In genomic region chr1:125216192-125216591, GRCm38 (mm10) we compare ENCODE assay signal across 19 mouse cellular contexts.
A peak's percentile ranks its signal among the peaks of the same experiment; 100 is the strongest.
DNase-seq lines count a peak whose midpoint lies in the region; ATAC-seq and TF ChIP-seq lines count a peak whose summit lies in the region.
"Had no signal": no experiment of that assay in that cellular context is flagged by ENCODE, and none has a peak within 500 bp of the region (broad histone marks: within the 10 kb centered on the region; RNA-seq: fewer than 3 reads in every experiment).

No protein-coding gene starts in this region.

- no peak overlapping the region for H3K4me2 ChIP-seq in midbrain, embryonic 14.5 days (ENCODE audit: low read length)
- no peak overlapping the region for H3K4me2 ChIP-seq in hindbrain, embryonic 14.5 days (replicated peaks)
- H3K4me2 ChIP-seq in stomach, postnatal 0 days (replicated peaks; ENCODE audit: low read depth), result no peak overlapping the region
- H3K4me2 ChIP-seq: embryonic facial prominence, embryonic 12.5 days; limb, embryonic 12.5 days had no signal

- no peak for TF ChIP-seq EP300 in stomach, postnatal 0 days (optimal IDR thresholded peaks at IDR 0.05)

- peak; percentile 62 to 74 for DNase-seq in cerebellum, postnatal 14 days
- DNase-seq in cerebellum, adult 2 months, result no peak
- peak; percentile 18 for DNase-seq in midbrain, embryonic 14.5 days
- DNase-seq in midbrain, embryonic 10.5 days (ENCODE audit: low spot score), result no peak
- no peak for DNase-seq in hindbrain, embryonic 14.5 days (ENCODE audit: low spot score)
- DNase-seq in left cerebral cortex, postnatal 25 days (ENCODE audit: low spot score in 2 of 2), result no peak
- DNase-seq in stomach, postnatal 0 days (ENCODE audit: low spot score), result no peak
- no peak for DNase-seq in gastrocnemius, postnatal 4 days (ENCODE audit: low spot score in 2 of 2)
- DNase-seq: adrenal gland, postnatal 36 days; heart, postnatal 14 days; kidney, postnatal 10 days; thymus, adult 2 months had no signal

- H3K36me3 ChIP-seq in midbrain, embryonic 14.5 days (ENCODE audit: control insufficient read depth, insufficient read depth, low read length), result no peaks in the 10 kb centered on the region
- H3K36me3 ChIP-seq in midbrain, embryonic 10.5 days, result no peaks in the 10 kb centered on the region
- no peaks in the 10 kb centered on the region for H3K36me3 ChIP-seq in hindbrain, embryonic 14.5 days (replicated peaks; ENCODE audit: control insufficient read depth, insufficient read depth)
- no peaks in the 10 kb centered on the region for H3K36me3 ChIP-seq in stomach, postnatal 0 days (ENCODE audit: control insufficient read depth, insufficient read depth, low read length)
- H3K36me3 ChIP-seq: embryonic facial prominence, embryonic 12.5 days; limb, embryonic 12.5 days had no signal

- H3K9me3 ChIP-seq in midbrain, embryonic 14.5 days (ENCODE audit: control insufficient read depth, low read length), result no peaks in the 10 kb centered on the region
- H3K9me3 ChIP-seq in midbrain, embryonic 10.5 days (replicated peaks), result no peaks in the 10 kb centered on the region
- no peaks in the 10 kb centered on the region for H3K9me3 ChIP-seq in hindbrain, embryonic 14.5 days (ENCODE audit: control insufficient read depth, low read length)
- no peaks in the 10 kb centered on the region for H3K9me3 ChIP-seq in stomach, postnatal 0 days (ENCODE audit: control insufficient read depth, low read length)
- H3K9me3 ChIP-seq: embryonic facial prominence, embryonic 12.5 days had no signal

- no peak overlapping the region for H3K9ac ChIP-seq in midbrain, embryonic 14.5 days (replicated peaks; ENCODE audit: low read length)
- no peak overlapping the region for H3K9ac ChIP-seq in hindbrain, embryonic 14.5 days
- H3K9ac ChIP-seq in stomach, postnatal 0 days (ENCODE audit: low read length), result no peak overlapping the region
- H3K9ac ChIP-seq: embryonic facial prominence, embryonic 12.5 days; limb, embryonic 12.5 days; liver, embryonic 14.5 days had no signal

- no peak overlapping the region for H3K4me3 ChIP-seq in cerebellum, adult 2 months (replicated peaks; ENCODE audit: insufficient read depth, low read depth, low read length)
- no peak overlapping the region for H3K4me3 ChIP-seq in midbrain, embryonic 14.5 days (replicated peaks; ENCODE audit: low read depth, low read length)
- H3K4me3 ChIP-seq in midbrain, embryonic 10.5 days, result no peak overlapping the region
- no peak overlapping the region for H3K4me3 ChIP-seq in hindbrain, embryonic 14.5 days (replicated peaks; ENCODE audit: low read length)
- H3K4me3 ChIP-seq in stomach, postnatal 0 days (ENCODE audit: low read depth, low read length), result no peak overlapping the region
- H3K4me3 ChIP-seq: embryonic facial prominence, embryonic 12.5 days; limb, embryonic 12.5 days; megakaryocyte, embryonic 14.5 days had no signal

- intact Hi-C loops in left cerebral cortex, postnatal 25 days (cut with DNase I), result no loop called here

- no peaks in the 10 kb centered on the region for H3K27me3 ChIP-seq in cerebellum, adult 2 months (ENCODE audit: control insufficient read depth, insufficient read depth, low read length)
- H3K27me3 ChIP-seq in midbrain, embryonic 14.5 days (ENCODE audit: control insufficient read depth, insufficient read depth, low read length), result no peaks in the 10 kb centered on the region
- no peaks in the 10 kb centered on the region for H3K27me3 ChIP-seq in midbrain, embryonic 10.5 days (ENCODE audit: low read depth, poor library complexity, severe bottlenecking)
- H3K27me3 ChIP-seq in hindbrain, embryonic 14.5 days (ENCODE audit: control insufficient read depth, insufficient read depth, low read length), result no peaks in the 10 kb centered on the region
- no peaks in the 10 kb centered on the region for H3K27me3 ChIP-seq in stomach, postnatal 0 days (ENCODE audit: control insufficient read depth, insufficient read depth, low read length)
- H3K27me3 ChIP-seq: embryonic facial prominence, embryonic 12.5 days; limb, embryonic 12.5 days; megakaryocyte, embryonic 14.5 days had no signal

- WGBS in cerebellum, adult 2 months, result 14% methylated on average over 6 of the region's 6 CpGs
- 59% methylated on average over 6 of the region's 6 CpGs for WGBS in midbrain, embryonic 14.5 days
- 81% methylated on average over 6 of the region's 6 CpGs for WGBS in midbrain, embryonic 10.5 days
- 58% methylated on average over 6 of the region's 6 CpGs for WGBS in hindbrain, embryonic 14.5 days
- 76% methylated on average over 6 of the region's 6 CpGs for WGBS in stomach, postnatal 0 days

- H3K27ac ChIP-seq in cerebellum, adult 2 months (ENCODE audit: insufficient read depth, low read length), result no peak overlapping the region
- H3K27ac ChIP-seq in midbrain, embryonic 14.5 days (replicated peaks; ENCODE audit: low read depth, low read length), result no peak overlapping the region
- no peak overlapping the region for H3K27ac ChIP-seq in midbrain, embryonic 10.5 days (replicated peaks)
- no peak overlapping the region for H3K27ac ChIP-seq in hindbrain, embryonic 14.5 days
- no peak overlapping the region for H3K27ac ChIP-seq in stomach, postnatal 0 days (replicated peaks)
- H3K27ac ChIP-seq: embryonic facial prominence, embryonic 12.5 days; limb, embryonic 12.5 days; liver, embryonic 14.5 days had no signal

- peak; percentile 24; the same call in 1 of the 2 replicates for ATAC-seq in midbrain, embryonic 14.5 days (ENCODE audit: low FRiP score, low TSS enrichment)
- ATAC-seq in hindbrain, embryonic 14.5 days (ENCODE audit: low FRiP score), result peak; percentile 72; the same call in 1 of the 2 replicates
- ATAC-seq in stomach, postnatal 0 days (ENCODE audit: low FRiP score, low TSS enrichment), result no peak
- ATAC-seq: activated CD4-positive, CD25-positive, alpha-beta regulatory T cell, adult 4 months; intestine, postnatal 0 days; lung, postnatal 0 days had no signal

- H3K4me1 ChIP-seq in cerebellum, adult 2 months (ENCODE audit: control insufficient read depth, insufficient read depth, low read length), result no peaks in the 10 kb centered on the region
- H3K4me1 ChIP-seq in midbrain, embryonic 14.5 days (ENCODE audit: control insufficient read depth, insufficient read depth, low read length), result no peaks in the 10 kb centered on the region
- H3K4me1 ChIP-seq in midbrain, embryonic 10.5 days, result no peaks in the 10 kb centered on the region
- H3K4me1 ChIP-seq in hindbrain, embryonic 14.5 days (replicated peaks; ENCODE audit: control insufficient read depth, insufficient read depth, low read length), result no peaks in the 10 kb centered on the region
- no peaks in the 10 kb centered on the region for H3K4me1 ChIP-seq in stomach, postnatal 0 days (replicated peaks; ENCODE audit: control insufficient read depth, insufficient read depth)
- H3K4me1 ChIP-seq: embryonic facial prominence, embryonic 12.5 days; limb, embryonic 12.5 days; megakaryocyte, embryonic 14.5 days had no signal

- TF ChIP-seq POLR2A in cerebellum, adult 2 months (IDR thresholded peaks at IDR 0.05; ENCODE audit: borderline replicate concordance, insufficient read depth, low read length), result no peak

- TF ChIP-seq CTCF in cerebellum, adult 2 months (IDR thresholded peaks at IDR 0.05; ENCODE audit: borderline replicate concordance, insufficient read depth, low read depth, low read length), result no peak
- TF ChIP-seq CTCF in stomach, postnatal 0 days (IDR thresholded peaks at IDR 0.05; ENCODE audit: low read depth), result no peak

Comparison
In these comparisons a context has a peak if more than half of its experiments do, and no peak if none do; other contexts are left out.
1. DNase-seq: peak in cerebellum, postnatal 14 days (2 of 2) and midbrain, embryonic 14.5 days (single experiment); none in cerebellum, adult 2 months (0 of 2), midbrain, embryonic 10.5 days (single experiment), hindbrain, embryonic 14.5 days (single experiment), left cerebral cortex, postnatal 25 days (0 of 2), stomach, postnatal 0 days (single experiment) and gastrocnemius, postnatal 4 days (0 of 2).